Mouse (Mus musculus): ENCODE data around the gene Prr15l. TPM values are rescaled to one million over a fixed set of nuclear protein-coding genes. Genes with fewer than 3 reads are reported as not detected.

Prr15l gene
- polyA plus RNA-seq, 1 experiment from 2014 or later, result 1.1 TPM

DNA sequence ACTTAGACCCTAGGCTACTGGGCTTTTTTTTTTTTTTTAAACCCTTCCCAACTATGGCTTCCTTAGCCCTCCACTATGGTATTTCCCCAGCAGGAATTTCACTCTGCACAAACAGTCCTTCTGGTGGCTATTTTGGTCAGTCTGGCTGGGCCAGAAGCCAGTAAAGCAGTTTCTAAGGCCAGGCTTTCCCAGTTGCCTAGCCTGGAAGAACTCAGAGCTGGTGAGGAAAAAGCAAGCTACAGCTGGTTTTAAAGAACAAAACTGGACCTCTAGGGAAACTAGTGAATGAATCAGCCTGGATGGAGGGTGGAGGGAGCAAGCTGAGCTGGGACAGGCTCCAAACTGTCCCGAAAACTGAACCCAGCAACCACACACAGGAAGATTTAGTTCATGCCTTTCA is 41.8 kb downstream of the Prr15l start:
- Histone ChIP-seq H3K36me3 (no peaks in the 10 kb centered on the region), H3K27me3 (no peaks in the 10 kb centered on the region), H3K9ac (replicated peaks) (no peak overlapping the region), H3K4me2 (no peak overlapping the region), H3K9me3 (no peaks in the 10 kb centered on the region), H3K27ac (peak overlapping the region; percentile 32; the same call in 1 of the 2 replicates), H3K4me3 (replicated peaks) (no peak overlapping the region), H3K4me1 (replicated peaks) (no peaks in the 10 kb centered on the region; the same call in 1 of the 2 replicates)
- ATAC-seq (ENCODE audit: insufficient number of reproducible peaks, insufficient read depth, low FRiP score, low TSS enrichment, low read depth), result no peak
- 81% methylated on average over 1 of the region's 1 CpGs for WGBS

DNA sequence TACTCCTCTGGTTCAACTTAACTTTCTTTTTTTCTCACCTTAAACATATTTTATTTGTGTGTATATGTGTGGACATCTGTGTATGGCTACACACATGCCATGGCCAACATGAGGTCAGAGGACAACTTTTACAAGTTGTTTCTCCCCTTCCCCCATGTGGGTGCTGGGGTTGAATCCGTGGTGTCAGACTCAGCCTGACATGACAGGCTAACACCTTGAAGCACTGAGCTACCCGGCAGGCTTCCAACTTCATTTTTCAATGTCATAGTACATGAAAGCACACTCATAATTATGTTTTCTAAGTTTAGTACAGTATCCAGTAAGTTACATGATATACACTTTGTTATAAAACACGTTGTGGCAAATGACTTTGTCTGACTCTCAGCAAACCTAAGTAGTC is 42.4 kb downstream of the Prr15l start:
- ATAC-seq (ENCODE audit: insufficient number of reproducible peaks, insufficient read depth, low FRiP score, low TSS enrichment, low read depth), result no peak
- Histone ChIP-seq H3K27ac (no peak overlapping the region), H3K27me3 (no peaks in the 10 kb centered on the region), H3K4me3 (replicated peaks) (no peak overlapping the region), H3K4me1 (replicated peaks) (no peaks in the 10 kb centered on the region; the same call in 1 of the 2 replicates), H3K4me2 (no peak overlapping the region), H3K36me3 (peaks cover 2% of the 10 kb centered on the region; the same call in 1 of the 2 replicates), H3K9ac (replicated peaks) (no peak overlapping the region), H3K9me3 (no peaks in the 10 kb centered on the region)
- WGBS, result 74% methylated on average over 3 of the region's 3 CpGs

DNA sequence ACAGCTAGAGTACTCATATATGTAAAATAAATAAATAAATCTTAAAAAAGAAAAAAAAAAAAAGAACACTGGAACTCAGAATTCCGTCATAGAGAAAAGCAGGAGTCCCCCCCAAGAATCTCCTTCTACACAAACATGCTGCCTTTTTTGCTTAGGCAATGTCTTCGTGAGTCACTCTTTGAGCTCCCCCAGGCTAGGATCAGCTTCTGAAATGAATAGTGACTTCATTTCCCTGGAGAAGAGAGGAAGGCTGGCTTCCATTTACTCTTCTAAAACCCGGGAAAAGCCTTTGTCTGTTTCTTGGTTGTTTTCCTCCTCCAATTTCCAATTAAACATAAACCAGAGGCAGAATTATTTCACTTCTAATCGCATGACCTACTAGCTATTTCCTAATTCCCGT is 45.0 kb downstream of the Prr15l start:
- peaks cover 10% of the 10 kb centered on the region for H3K4me1 ChIP-seq (replicated peaks)
- no peak overlapping the region for H3K9ac ChIP-seq (replicated peaks)
- no peak overlapping the region for H3K4me2 ChIP-seq
- peaks cover 4% of the 10 kb centered on the region; the same call in 1 of the 2 replicates for H3K36me3 ChIP-seq
- no peaks in the 10 kb centered on the region for H3K9me3 ChIP-seq
- WGBS, result 87% methylated on average over 5 of the region's 5 CpGs
- H3K4me3 ChIP-seq (replicated peaks), result no peak overlapping the region
- H3K27me3 ChIP-seq, result no peaks in the 10 kb centered on the region
- H3K27ac ChIP-seq, result no peak overlapping the region
- ATAC-seq (ENCODE audit: insufficient number of reproducible peaks, insufficient read depth, low FRiP score, low TSS enrichment, low read depth), result no peak

DNA sequence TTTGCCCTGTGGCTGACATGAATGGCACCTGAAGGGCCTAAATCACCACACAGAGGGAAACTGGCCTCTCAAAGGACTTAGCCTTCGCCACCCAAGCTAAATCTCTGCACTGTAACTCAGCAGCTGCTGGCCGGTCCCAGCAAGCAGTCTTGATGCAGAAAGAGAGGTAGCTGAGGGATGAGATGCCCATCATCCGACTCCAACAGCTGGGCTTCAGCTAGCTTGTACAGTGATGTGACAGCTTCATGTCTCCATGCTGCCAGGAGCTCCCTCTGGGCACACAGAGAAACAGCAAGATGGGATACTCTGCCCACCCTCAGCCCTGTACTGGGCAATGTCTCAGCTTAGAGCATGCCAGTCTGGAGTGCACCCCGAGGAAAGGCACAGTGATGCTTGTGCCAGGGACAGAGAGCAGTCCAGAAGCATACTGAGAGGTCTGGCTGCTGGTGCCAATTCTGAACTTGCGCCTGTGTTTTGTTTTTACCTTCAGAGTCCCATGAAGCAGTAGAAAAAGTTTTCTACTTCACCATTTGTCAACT is 45.6 kb downstream of the Prr15l start:
- Histone ChIP-seq H3K36me3 (peaks cover 4% of the 10 kb centered on the region; the same call in 1 of the 2 replicates), H3K27ac (no peak overlapping the region), H3K9ac (replicated peaks) (no peak overlapping the region), H3K27me3 (no peaks in the 10 kb centered on the region), H3K4me1 (replicated peaks) (peaks cover 14% of the 10 kb centered on the region), H3K9me3 (no peaks in the 10 kb centered on the region), H3K4me3 (replicated peaks) (no peak overlapping the region), H3K4me2 (no peak overlapping the region)
- no peak for ATAC-seq (ENCODE audit: insufficient number of reproducible peaks, insufficient read depth, low FRiP score, low TSS enrichment, low read depth)
- WGBS, result 90% methylated on average over 5 of the region's 5 CpGs

DNA sequence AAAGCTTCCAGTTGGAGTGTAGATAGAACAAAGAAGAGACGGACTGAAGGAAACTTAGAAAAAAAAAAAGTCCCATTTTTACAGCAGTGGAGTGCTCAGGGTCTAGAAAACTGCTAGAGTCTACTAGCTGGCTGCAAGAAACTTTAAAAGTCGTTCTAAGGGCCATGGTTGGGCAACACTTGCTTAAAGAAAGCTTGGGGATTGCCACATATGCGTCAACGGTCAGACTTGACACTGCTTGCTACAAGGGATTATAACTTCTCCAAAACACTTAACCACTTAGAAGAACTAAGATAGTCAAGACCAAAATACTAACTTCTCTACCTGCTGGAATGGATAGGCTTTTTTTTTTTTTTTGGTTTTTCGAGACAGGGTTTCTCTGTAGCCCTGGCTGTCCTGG is 46.9 kb downstream of the Prr15l start:
- 82% methylated on average over 5 of the region's 5 CpGs for WGBS
- no peaks in the 10 kb centered on the region for H3K27me3 ChIP-seq
- H3K4me3 ChIP-seq (replicated peaks), result no peak overlapping the region
- no peaks in the 10 kb centered on the region for H3K9me3 ChIP-seq
- H3K27ac ChIP-seq, result no peak overlapping the region
- ATAC-seq (ENCODE audit: insufficient number of reproducible peaks, insufficient read depth, low FRiP score, low TSS enrichment, low read depth), result no peak
- peaks cover 4% of the 10 kb centered on the region; the same call in 1 of the 2 replicates for H3K36me3 ChIP-seq
- H3K4me1 ChIP-seq (replicated peaks), result peaks cover 19% of the 10 kb centered on the region
- H3K9ac ChIP-seq (replicated peaks), result no peak overlapping the region
- H3K4me2 ChIP-seq, result no peak overlapping the region

DNA sequence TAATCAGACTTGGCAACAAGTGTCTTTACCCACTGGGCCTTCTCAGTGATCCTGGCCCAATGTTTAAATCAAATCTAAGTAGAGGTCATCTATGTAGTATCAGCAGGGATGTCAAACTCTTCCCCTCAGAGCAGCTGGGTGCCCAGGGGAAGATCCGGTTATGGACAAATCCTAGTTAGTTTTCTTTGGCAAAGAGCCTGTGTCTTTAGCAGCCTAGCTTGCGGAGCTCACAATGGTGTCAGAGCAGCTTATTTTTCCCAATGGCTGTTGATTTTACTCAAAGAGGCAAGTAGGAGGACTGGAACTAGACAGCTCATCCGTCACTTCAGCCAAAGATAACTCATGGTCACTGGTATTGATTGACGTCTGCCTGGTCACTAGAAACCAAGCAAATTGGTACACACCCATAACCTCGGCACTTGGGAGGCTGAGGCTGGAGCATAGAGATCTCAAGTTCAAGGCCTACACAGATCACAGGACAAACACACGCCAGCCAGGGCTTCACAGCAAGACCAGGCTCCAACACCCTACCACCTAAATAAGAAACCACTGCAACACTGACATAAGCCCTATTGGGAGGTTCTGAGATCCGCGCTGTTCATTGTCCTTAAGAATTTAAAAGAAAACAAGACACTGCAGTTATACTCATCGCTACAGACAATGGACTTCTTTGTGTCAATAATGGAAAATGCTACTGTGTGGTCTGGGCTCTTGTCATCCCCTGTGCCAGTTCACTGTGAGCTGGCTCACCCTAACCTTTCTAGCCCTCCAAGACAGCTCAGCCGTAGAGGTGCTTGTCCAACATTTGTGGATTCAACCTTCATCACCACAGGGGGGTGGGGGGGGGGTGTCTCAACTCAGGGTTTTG is 47.8 kb downstream of the Prr15l start:
- H3K36me3 ChIP-seq, result peaks cover 4% of the 10 kb centered on the region; the same call in 1 of the 2 replicates
- ATAC-seq (ENCODE audit: insufficient number of reproducible peaks, insufficient read depth, low FRiP score, low TSS enrichment, low read depth), result no peak
- H3K4me1 ChIP-seq (replicated peaks), result peaks cover 19% of the 10 kb centered on the region
- no peaks in the 10 kb centered on the region for H3K9me3 ChIP-seq
- H3K9ac ChIP-seq (replicated peaks), result 0 out of 2 replicates have a peak overlapping the region, but pooled peaks have one; percentile 89
- WGBS, result 87% methylated on average over 10 of the region's 10 CpGs
- peak overlapping the region; percentile 79 for H3K4me2 ChIP-seq
- H3K4me3 ChIP-seq (replicated peaks), result peak overlapping the region; percentile 92
- no peaks in the 10 kb centered on the region for H3K27me3 ChIP-seq
- H3K27ac ChIP-seq, result no peak overlapping the region; the same call in 1 of the 2 replicates

DNA sequence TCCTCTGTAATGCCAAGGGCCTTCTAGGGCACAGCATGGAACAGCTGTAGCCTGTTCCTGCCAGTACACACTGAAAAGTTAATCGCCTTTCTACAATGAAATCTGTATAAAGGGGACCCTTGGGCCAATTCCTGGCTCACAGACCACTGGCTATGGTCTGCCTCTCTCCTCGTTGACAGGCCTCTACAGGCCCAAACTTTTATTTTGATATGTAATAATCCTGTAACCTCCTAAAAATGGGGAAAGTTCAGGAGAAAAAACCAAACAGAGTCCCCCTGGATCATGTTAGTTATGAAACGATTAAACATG is 48.4 kb downstream of the Prr15l start:
- Histone ChIP-seq H3K27ac (no peak overlapping the region; the same call in 1 of the 2 replicates), H3K27me3 (no peaks in the 10 kb centered on the region), H3K4me1 (replicated peaks) (peaks cover 19% of the 10 kb centered on the region), H3K4me2 (peak overlapping the region; percentile 79), H3K36me3 (peaks cover 4% of the 10 kb centered on the region; the same call in 1 of the 2 replicates), H3K9ac (replicated peaks) (peak overlapping the region; percentile 89; the same call in 1 of the 2 replicates), H3K4me3 (replicated peaks) (peak overlapping the region; percentile 92), H3K9me3 (no peaks in the 10 kb centered on the region)
- no peak for ATAC-seq (ENCODE audit: insufficient number of reproducible peaks, insufficient read depth, low FRiP score, low TSS enrichment, low read depth)
- 62% methylated on average over 3 of the region's 3 CpGs for WGBS

- Histone ChIP-seq H3K4me1 (replicated peaks) (peaks cover 19% of the 10 kb centered on the region), H3K4me2 (peak overlapping the region; percentile 79), H3K9ac (replicated peaks) (peak overlapping the region; percentile 89), H3K9me3 (no peaks in the 10 kb centered on the region), H3K36me3 (peaks cover 4% of the 10 kb centered on the region; the same call in 1 of the 2 replicates), H3K27me3 (no peaks in the 10 kb centered on the region), H3K4me3 (replicated peaks) (peak overlapping the region; percentile 92), H3K27ac (peak overlapping the region; percentile 94)
- WGBS, result under 1% methylated on average over 50 of the region's 50 CpGs
- ATAC-seq (ENCODE audit: insufficient number of reproducible peaks, insufficient read depth, low FRiP score, low TSS enrichment, low read depth), result peak; percentile 61
These were observed 49.1 kb downstream of the Prr15l start for GRCm38 (mm10) chr11:96976911-96977591.

GRCm38 (mm10) chr11:96977606-96978400 is 49.9 kb downstream of the Prr15l start:
- H3K4me2 ChIP-seq, result peak overlapping the region; percentile 88
- peak; percentile 98 for ATAC-seq (ENCODE audit: insufficient number of reproducible peaks, insufficient read depth, low FRiP score, low TSS enrichment, low read depth)
- WGBS, result under 1% methylated on average over 45 of the region's 45 CpGs
- peaks cover 4% of the 10 kb centered on the region; the same call in 1 of the 2 replicates for H3K36me3 ChIP-seq
- peak overlapping the region; percentile 94 for H3K27ac ChIP-seq
- peak overlapping the region; percentile 92 for H3K4me3 ChIP-seq (replicated peaks)
- no peaks in the 10 kb centered on the region for H3K9me3 ChIP-seq
- peak overlapping the region; percentile 89 for H3K9ac ChIP-seq (replicated peaks)
- peaks cover 22% of the 10 kb centered on the region for H3K4me1 ChIP-seq (replicated peaks)
- H3K27me3 ChIP-seq, result no peaks in the 10 kb centered on the region

GRCm38 (mm10) chr11:96978401-96979246 is 50.7 kb downstream of the Prr15l start:
- Histone ChIP-seq H3K9me3 (no peaks in the 10 kb centered on the region), H3K4me3 (replicated peaks) (peak overlapping the region; percentile 54), H3K4me2 (peak overlapping the region; percentile 88), H3K27ac (peak overlapping the region; percentile 88), H3K27me3 (no peaks in the 10 kb centered on the region), H3K4me1 (replicated peaks) (peaks cover 22% of the 10 kb centered on the region), H3K36me3 (peaks cover 4% of the 10 kb centered on the region; the same call in 1 of the 2 replicates), H3K9ac (replicated peaks) (peak overlapping the region; percentile 70)
- ATAC-seq (ENCODE audit: insufficient number of reproducible peaks, insufficient read depth, low FRiP score, low TSS enrichment, low read depth), result no peak
- 30% methylated on average over 17 of the region's 17 CpGs for WGBS

All from limb, embryonic 12.5 days (tissue).